Mouse (Mus musculus) midbrain, embryonic 13.5 days (tissue): ENCODE data around the gene 1700015F17Rik. TPM values are rescaled to one million over a fixed set of nuclear protein-coding genes. Genes with fewer than 3 reads are reported as not detected.

Experiments used
- ATAC-seq: fragments of 200-750 bp; cut with Nextera tagmentation; 2 replicates; pipeline ENCODE4 v1.8.0; 2017; ENCODE audit warnings: mild to moderate bottlenecking, moderate TSS enrichment, moderate library complexity
- H3K27ac ChIP-seq: fragments of 300-500 bp; sonication (generic); 2 replicates; pipeline ENCODE4 v1.5.1; 2015; ENCODE audit warnings: inconsistent platforms, mild to moderate bottlenecking, moderate library complexity
- H3K27me3 ChIP-seq: fragments of 300-500 bp; sonication (generic); 2 replicates; pipeline ENCODE4 v1.6.1; 2015; ENCODE audit warnings: mild to moderate bottlenecking, inconsistent platforms
- H3K36me3 ChIP-seq: fragments of 300-500 bp; sonication (generic); 2 replicates; pipeline ENCODE4 v1.6.1; 2015; ENCODE audit warnings: mild to moderate bottlenecking, inconsistent platforms
- H3K4me1 ChIP-seq: fragments of 300-500 bp; sonication (generic); replicated peaks from 2 replicates; pipeline ENCODE4 v1.6.1; 2015; ENCODE audit warnings: inconsistent platforms
- H3K4me2 ChIP-seq: fragments of 300-500 bp; sonication (generic); replicated peaks from 2 replicates; pipeline ENCODE4 v1.6.1; 2015; ENCODE audit warnings: moderate library complexity, mild to moderate bottlenecking, inconsistent platforms
- H3K4me3 ChIP-seq: fragments of 300-500 bp; sonication (generic); replicated peaks from 2 replicates; pipeline ENCODE4 v1.5.1; 2015; ENCODE audit warnings: mild to moderate bottlenecking, inconsistent platforms
- H3K9ac ChIP-seq: fragments of 300-500 bp; sonication (generic); replicated peaks from 2 replicates; pipeline ENCODE4 v1.6.1; 2015; ENCODE audit warnings: mild to moderate bottlenecking, inconsistent platforms
- H3K9me3 ChIP-seq: fragments of 300-500 bp; sonication (generic); 2 replicates; pipeline ENCODE4 v1.6.1; 2016; ENCODE audit warnings: mild to moderate bottlenecking, inconsistent platforms
- WGBS: fragments of 180-500 bp; shearing (Covaris S2); methylation state at CpG from one replicate; pipeline ENCODE4 v1.1.7; 2015; 5-methylcytosine and 5-hydroxymethylcytosine counted together
- polyA plus RNA-seq: library from polyadenylated mRNA; unstranded; fragments of >200 nt; fragmentation: Nextera tagmentation; extraction: Ambion mirVana; gene quantifications from 2 replicates; pipeline ENCODE4 v1.2.1, GENCODE M21; 2015

1700015F17Rik gene
- polyA plus RNA-seq, 1 experiment from 2014 or later, result not detected

GRCm38 (mm10) chr5:5421439-5421838, 57.5 kb downstream of the 1700015F17Rik start:
- ATAC-seq, result no peak
- whole genome bisulfite sequencing, result 86% methylated on average over 2 of the region's 2 CpGs

GRCm38 (mm10) chr5:5419992-5420455, 58.9 kb downstream of the 1700015F17Rik start, which contains the start of gene Cdk14:
Gene Cdk14, minus strand, starts transcription at chr5:5420312.
- Histone ChIP-seq H3K36me3 (no peaks in the 10 kb centered on the region), H3K27me3 (no peaks in the 10 kb centered on the region), H3K9me3 (no peaks in the 10 kb centered on the region), H3K4me1 (no peaks in the 10 kb centered on the region), H3K4me2 (no peak within 1 kb of the TSS), H3K9ac (no peak within 1 kb of the TSS), H3K4me3 (no peak within 1 kb of the TSS), H3K27ac (no peak within 1 kb of the TSS)
- ATAC-seq, result no peak
- 86% methylated on average over 9 of the region's 9 CpGs for WGBS

More at GRCm38 (mm10) chr5:5421439-5421838, 57.5 kb downstream of the 1700015F17Rik start:
- no peak overlapping the region for H3K4me2 ChIP-seq
- no peak overlapping the region for H3K4me3 ChIP-seq
- no peaks in the 10 kb centered on the region for H3K9me3 ChIP-seq
- H3K36me3 ChIP-seq, result no peaks in the 10 kb centered on the region
- no peaks in the 10 kb centered on the region for H3K27me3 ChIP-seq
- no peaks in the 10 kb centered on the region for H3K4me1 ChIP-seq
- H3K9ac ChIP-seq, result no peak overlapping the region
- H3K27ac ChIP-seq, result no peak overlapping the region

- Histone ChIP-seq H3K36me3 (no peaks in the 10 kb centered on the region), H3K27ac (no peak overlapping the region), H3K9me3 (no peaks in the 10 kb centered on the region), H3K4me3 (no peak overlapping the region), H3K4me2 (no peak overlapping the region), H3K4me1 (no peaks in the 10 kb centered on the region), H3K9ac (no peak overlapping the region), H3K27me3 (no peaks in the 10 kb centered on the region)
- 90% methylated on average over 1 of the region's 1 CpGs for WGBS
- no peak for ATAC-seq
Observed at GRCm38 (mm10) chr5:5419253-5419652, 59.7 kb downstream of the 1700015F17Rik start.

- WGBS, result 88% methylated on average over 3 of the region's 3 CpGs
- no peaks in the 10 kb centered on the region for H3K27me3 ChIP-seq
Observed at GRCm38 (mm10) chr5:5414835-5415234, 64.1 kb downstream of the 1700015F17Rik start.

GRCm38 (mm10) chr5:5411886-5412285, 67.1 kb downstream of the 1700015F17Rik start:
- H3K36me3 ChIP-seq, result no peaks in the 10 kb centered on the region
- WGBS, result 99% methylated on average over 2 of the region's 2 CpGs
- no peaks in the 10 kb centered on the region for H3K4me1 ChIP-seq
- H3K9ac ChIP-seq, result no peak overlapping the region
- no peaks in the 10 kb centered on the region for H3K27me3 ChIP-seq
- H3K27ac ChIP-seq, result no peak overlapping the region
- no peak for ATAC-seq
- no peak overlapping the region for H3K4me2 ChIP-seq
- no peaks in the 10 kb centered on the region for H3K9me3 ChIP-seq
- H3K4me3 ChIP-seq, result no peak overlapping the region

More at GRCm38 (mm10) chr5:5414835-5415234, 64.1 kb downstream of the 1700015F17Rik start:
- no peak overlapping the region for H3K27ac ChIP-seq
- no peak for ATAC-seq
- no peaks in the 10 kb centered on the region for H3K4me1 ChIP-seq
- no peak overlapping the region for H3K9ac ChIP-seq
- H3K9me3 ChIP-seq, result no peaks in the 10 kb centered on the region
- no peaks in the 10 kb centered on the region for H3K36me3 ChIP-seq
- H3K4me3 ChIP-seq, result no peak overlapping the region
- no peak overlapping the region for H3K4me2 ChIP-seq

- Histone ChIP-seq H3K9me3 (no peaks in the 10 kb centered on the region), H3K4me2 (no peak overlapping the region), H3K36me3 (no peaks in the 10 kb centered on the region), H3K27me3 (no peaks in the 10 kb centered on the region), H3K27ac (no peak overlapping the region), H3K9ac (no peak overlapping the region), H3K4me1 (no peaks in the 10 kb centered on the region; the same call in 1 of the 2 replicates), H3K4me3 (no peak overlapping the region)
- WGBS, result 34% methylated on average over 4 of the region's 4 CpGs
- no peak for ATAC-seq
Observed at GRCm38 (mm10) chr5:5401986-5402385, 77.0 kb downstream of the 1700015F17Rik start.

GRCm38 (mm10) chr5:5392786-5393185, 86.2 kb downstream of the 1700015F17Rik start:
- Histone ChIP-seq H3K27me3 (no peaks in the 10 kb centered on the region), H3K9ac (no peak overlapping the region), H3K4me3 (no peak overlapping the region), H3K9me3 (no peaks in the 10 kb centered on the region), H3K4me2 (no peak overlapping the region), H3K27ac (no peak overlapping the region), H3K4me1 (no peaks in the 10 kb centered on the region), H3K36me3 (no peaks in the 10 kb centered on the region)
- 48% methylated on average over 3 of the region's 3 CpGs for WGBS
- no peak for ATAC-seq

Other genes starting within 250 kb of the 1700015F17Rik start
- gene Cdk14, start 58.8 kb downstream of the 1700015F17Rik start, polyA plus RNA-seq, result 28.9 and 34.3 TPM in 2 replicates
- 21.3 and 23.0 TPM in 2 replicates for gene Cldn12, start 35.8 kb upstream of the 1700015F17Rik start, polyA plus RNA-seq
- 26.3 and 29.1 TPM in 2 replicates for gene Gtpbp10, start 80.4 kb upstream of the 1700015F17Rik start, polyA plus RNA-seq
- gene Gm8773, start 94.7 kb upstream of the 1700015F17Rik start, polyA plus RNA-seq, result 6.5 and 7.2 TPM in 2 replicates
- 5.8 and 8.3 TPM in 2 replicates for gene Cfap69, start 185.1 kb upstream of the 1700015F17Rik start, polyA plus RNA-seq
- gene Steap2, start 215.4 kb upstream of the 1700015F17Rik start, polyA plus RNA-seq, result 5.6 and 6.6 TPM in 2 replicates